Mouse (Mus musculus) intestine, embryonic 15.5 days (tissue): ENCODE measurements around the gene AI987944. TPM values are rescaled to one million over a fixed set of nuclear protein-coding genes. Genes with fewer than 3 reads are reported as not detected.
A peak's percentile ranks its signal among the peaks of the same experiment; 100 is the strongest.

Source experiments
- ATAC-seq: fragments of 200-750 bp; cut with Nextera tagmentation; 2 replicates; pipeline ENCODE4 v1.8.0; 2017; ENCODE audit warnings: moderate TSS enrichment, moderate library complexity
- H3K27ac ChIP-seq: fragments of 300-500 bp; sonication (generic); 2 replicates; pipeline ENCODE4 v1.5.1; 2015; ENCODE audit warnings: mild to moderate bottlenecking, inconsistent platforms
- H3K27me3 ChIP-seq: fragments of 300-500 bp; sonication (generic); replicated peaks from 2 replicates; pipeline ENCODE4 v1.6.1; 2015; ENCODE audit warnings: inconsistent platforms
- H3K36me3 ChIP-seq: fragments of 300-500 bp; sonication (generic); 2 replicates; pipeline ENCODE4 v1.6.1; 2015; ENCODE audit warnings: inconsistent platforms
- H3K4me1 ChIP-seq: fragments of 300-500 bp; sonication (generic); replicated peaks from 2 replicates; pipeline ENCODE4 v1.6.1; 2015; ENCODE audit warnings: inconsistent platforms
- H3K4me2 ChIP-seq: fragments of 300-500 bp; sonication (generic); replicated peaks from 2 replicates; pipeline ENCODE4 v1.6.1; 2015; ENCODE audit warnings: mild to moderate bottlenecking, inconsistent platforms
- H3K4me3 ChIP-seq: fragments of 300-500 bp; sonication (generic); replicated peaks from 2 replicates; pipeline ENCODE4 v1.5.1; 2015; ENCODE audit warnings: inconsistent platforms
- H3K9ac ChIP-seq: fragments of 300-500 bp; sonication (generic); 2 replicates; pipeline ENCODE4 v1.6.1; 2015; ENCODE audit warnings: inconsistent platforms
- H3K9me3 ChIP-seq: fragments of 300-500 bp; sonication (generic); 2 replicates; pipeline ENCODE4 v1.6.1; 2016; ENCODE audit warnings: inconsistent platforms
- WGBS: fragments of 180-500 bp; shearing (Covaris S2); methylation state at CpG from one replicate; pipeline ENCODE4 v1.1.7; 2015; 5-methylcytosine and 5-hydroxymethylcytosine counted together
- polyA plus RNA-seq: library from polyadenylated mRNA; unstranded; fragments of >200 nt; fragmentation: Nextera tagmentation; extraction: Ambion mirVana; gene quantifications from 2 replicates; pipeline ENCODE4 v1.2.1, GENCODE M21; 2015

AI987944 gene
- 10.6 and 12.1 TPM in 2 replicates for polyA plus RNA-seq

GRCm38 (mm10) chr7:41393048-41393971, at the start of gene AI987944:
Gene AI987944 (minus strand): TSS chr7:41393379.
- WGBS, result under 1% methylated on average over 25 of the region's 25 CpGs

GRCm38 (mm10) chr7:41394130-41394529, 951 bp upstream of the AI987944 start:
- Histone ChIP-seq H3K4me1 (no peaks in the 10 kb centered on the region), H3K36me3 (no peaks in the 10 kb centered on the region), H3K4me2 (no peak overlapping the region), H3K4me3 (no peak overlapping the region), H3K9ac (no peak overlapping the region), H3K27ac (no peak overlapping the region), H3K27me3 (no peaks in the 10 kb centered on the region), H3K9me3 (no peaks in the 10 kb centered on the region)
- WGBS, result 77% methylated on average over 4 of the region's 4 CpGs
- ATAC-seq, result no peak

More at GRCm38 (mm10) chr7:41393048-41393971, at the start of gene AI987944:
- ATAC-seq, result peak; percentile 100
- Histone ChIP-seq H3K36me3 (no peaks in the 10 kb centered on the region), H3K27me3 (no peaks in the 10 kb centered on the region), H3K9me3 (no peaks in the 10 kb centered on the region), H3K4me3 (peak within 1 kb of the TSS; percentile 45), H3K4me1 (no peaks in the 10 kb centered on the region), H3K27ac (peak within 1 kb of the TSS; percentile 45), H3K9ac (peak within 1 kb of the TSS; percentile 52), H3K4me2 (peak within 1 kb of the TSS; percentile 58)

Other genes starting within 250 kb of the AI987944 start
- gene Gm5592, start 239.5 kb downstream of the AI987944 start, polyA plus RNA-seq, result not detected in 2 replicates
- gene Vmn2r57, start 55.3 kb upstream of the AI987944 start, polyA plus RNA-seq, result 0.18 and 0.24 TPM in 2 replicates
- 0.06 TPM in 2 replicates for gene Gm20449, start 106.0 kb upstream of the AI987944 start, polyA plus RNA-seq
- 8.7 and 10.8 TPM in 2 replicates for gene AW146154, start 106.5 kb upstream of the AI987944 start, polyA plus RNA-seq
- not detected in 2 replicates for gene Gm6871, start 180.3 kb upstream of the AI987944 start, polyA plus RNA-seq
- gene 2610021A01Rik, start 205.9 kb upstream of the AI987944 start, polyA plus RNA-seq, result 8.7 and 10.4 TPM in 2 replicates
- 7.5 and 7.6 TPM in 2 replicates for gene Zfp788, start 239.8 kb upstream of the AI987944 start, polyA plus RNA-seq